Mouse (Mus musculus) WW6 (cell line): ENCODE results near the gene Chsy1.
A peak's percentile ranks its signal among the peaks of the same experiment; 100 is the strongest.
"Not testable (repeated sequence)": the region's sequence is repeated elsewhere in the genome, so short reads cannot be mapped to it uniquely, and the experiment has no call there.

ENCODE experiments used
- DNase-seq: peaks from one replicate; pipeline ENCODE4 v3.0.0-alpha.2; 2013; ENCODE audit warnings: low read depth, low spot score

Chsy1 gene

GRCm38 (mm10) chr7:66176929-66177328 is 67.6 kb downstream of the Chsy1 start:
- DNase-seq = no peak

DNA sequence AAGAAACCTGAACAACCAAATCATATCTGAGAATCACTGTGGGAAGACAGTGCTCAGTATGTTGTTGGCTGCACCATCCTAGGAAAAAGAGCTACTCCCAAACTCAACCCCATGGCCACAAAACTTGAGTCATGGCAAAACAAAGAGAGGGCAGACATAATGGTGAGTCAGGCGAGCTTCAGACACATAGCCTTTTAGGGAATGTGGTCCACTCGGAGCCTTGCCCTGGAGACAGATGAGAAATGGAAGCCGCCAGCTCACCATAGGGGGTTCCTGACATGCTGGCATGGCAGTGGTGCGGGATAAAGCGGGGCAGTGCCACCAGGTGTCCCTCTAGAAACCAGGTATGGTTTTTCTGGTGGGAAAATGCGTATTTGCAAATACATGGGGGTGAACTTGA is 68.8 kb downstream of the Chsy1 start:
- no peak for DNase-seq

DNA sequence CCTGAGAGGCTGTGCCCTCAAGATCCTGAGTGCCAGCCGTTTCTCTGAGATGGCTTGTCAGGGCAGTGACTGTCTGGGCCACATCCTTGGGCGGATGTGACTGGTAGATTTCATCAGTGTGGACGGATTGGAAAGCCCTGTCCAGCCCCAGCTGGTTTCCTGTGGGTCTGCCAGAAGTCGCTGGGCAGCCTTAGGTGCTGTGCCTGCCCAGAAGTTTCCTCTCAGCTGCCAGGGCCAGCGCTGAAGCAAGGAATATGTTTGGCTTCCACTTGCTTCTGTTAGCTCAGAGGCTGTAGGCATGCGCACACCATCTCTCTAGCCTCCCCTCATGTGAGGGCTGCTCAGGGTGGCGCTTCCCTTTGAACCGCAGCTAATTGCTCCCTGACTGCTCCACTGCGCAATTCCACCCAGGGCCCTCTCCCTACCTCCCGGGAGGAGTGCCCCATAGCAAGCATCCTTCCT is 69.8 kb downstream of the Chsy1 start:
- no peak for DNase-seq

DNA sequence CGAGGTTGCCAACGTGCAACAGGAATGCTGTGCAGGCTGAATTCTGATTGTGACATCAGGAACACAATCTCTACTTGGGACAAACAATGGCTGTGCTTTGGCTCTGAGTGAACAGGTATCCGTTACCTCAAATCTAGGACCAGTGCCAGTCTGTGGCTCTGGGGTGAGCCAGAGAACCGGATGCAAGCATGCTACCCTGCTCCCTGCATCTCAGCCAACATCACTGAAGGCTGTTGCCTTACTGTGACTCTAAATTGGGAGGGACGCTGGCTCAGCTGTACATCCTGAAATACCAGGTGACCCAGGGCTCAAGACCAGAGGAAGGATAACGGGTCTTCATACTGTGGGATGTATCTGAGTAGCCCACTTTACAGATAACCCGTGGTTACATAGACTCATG is 70.4 kb downstream of the Chsy1 start:
- DNase-seq = no peak

- no peak for DNase-seq
These were observed 70.9 kb downstream of the Chsy1 start for GRCm38 (mm10) chr7:66180260-66180659.

GRCm38 (mm10) chr7:66180711-66181365 is 71.5 kb downstream of the Chsy1 start:
- DNase-seq = no peak

DNA sequence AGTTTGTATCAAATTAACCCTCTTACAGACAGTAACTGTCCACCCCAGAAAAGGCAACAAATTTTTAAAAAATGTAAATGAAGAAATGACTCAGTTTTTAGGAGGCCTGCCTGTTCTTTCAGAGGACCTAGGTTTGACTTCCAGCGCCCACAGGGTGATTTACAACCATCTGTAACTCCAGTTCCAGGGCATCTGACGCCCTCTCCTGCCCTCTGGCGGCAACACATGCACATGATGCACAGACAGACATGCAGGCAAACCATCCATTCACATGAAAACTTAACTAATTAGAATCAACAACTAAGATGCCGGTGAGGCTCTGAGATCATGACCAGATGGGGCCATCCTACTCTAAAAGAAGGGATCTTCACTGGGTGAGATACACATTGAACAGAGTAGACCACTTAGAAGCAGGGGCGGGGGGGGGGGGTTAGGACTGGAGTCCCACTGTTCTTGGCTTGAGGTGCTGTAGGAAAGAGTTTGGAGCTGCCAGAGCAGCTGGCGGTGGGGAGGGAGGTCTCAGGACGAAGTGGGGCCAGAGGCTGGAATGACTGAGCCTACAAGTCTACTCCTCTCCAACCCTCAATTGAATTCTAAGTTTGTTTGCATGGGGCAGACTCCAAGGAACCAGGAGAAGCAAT is 72.9 kb downstream of the Chsy1 start:
- peak; percentile 18 for DNase-seq

DNA sequence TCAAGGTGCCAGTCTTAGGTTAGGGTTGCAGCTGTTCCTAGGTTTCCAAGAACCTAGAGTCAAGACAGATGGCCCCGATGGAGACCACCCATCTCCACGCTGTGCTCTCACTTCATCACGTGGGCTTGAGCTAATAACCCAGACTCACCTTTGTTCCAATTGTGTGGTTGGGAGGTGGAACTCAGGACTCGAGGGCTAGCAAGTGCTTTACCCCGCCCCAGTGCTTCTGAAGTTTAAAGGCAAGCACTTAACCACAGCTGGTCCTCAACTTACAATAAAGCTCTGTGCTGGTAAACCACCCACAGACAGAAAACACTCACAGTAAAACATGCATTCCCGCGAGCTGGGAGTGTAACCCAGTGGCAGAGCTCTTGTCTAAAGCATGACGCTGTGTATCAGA is 74.1 kb downstream of the Chsy1 start:
- DNase-seq = no peak

GRCm38 (mm10) chr7:66184026-66184425 is 74.7 kb downstream of the Chsy1 start:
- DNase-seq = no peak

GRCm38 (mm10) chr7:66185370-66185769 is 76.1 kb downstream of the Chsy1 start:
- no peak for DNase-seq

- no peak for DNase-seq
These were observed 78.4 kb downstream of the Chsy1 start for GRCm38 (mm10) chr7:66187581-66188231.

DNA sequence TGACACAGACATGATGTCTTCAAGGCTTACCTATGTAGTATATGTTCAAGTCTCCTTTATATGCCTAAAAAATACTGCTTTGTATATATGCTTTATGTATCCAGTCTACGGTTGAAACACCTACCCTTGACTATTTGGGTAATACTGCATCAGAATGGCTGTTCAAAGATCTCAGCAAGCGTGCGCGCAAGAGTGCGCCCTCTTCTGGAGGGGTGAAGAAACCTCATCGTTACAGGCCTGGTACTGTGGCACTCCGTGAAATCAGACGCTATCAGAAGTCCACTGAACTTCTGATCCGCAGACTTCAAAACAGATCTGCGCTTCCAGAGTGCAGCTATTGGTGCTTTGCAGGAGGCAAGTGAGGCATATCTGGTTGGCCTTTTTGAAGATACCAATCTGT is 81.1 kb downstream of the Chsy1 start:
- DNase-seq = not testable (repeated sequence)

DNA sequence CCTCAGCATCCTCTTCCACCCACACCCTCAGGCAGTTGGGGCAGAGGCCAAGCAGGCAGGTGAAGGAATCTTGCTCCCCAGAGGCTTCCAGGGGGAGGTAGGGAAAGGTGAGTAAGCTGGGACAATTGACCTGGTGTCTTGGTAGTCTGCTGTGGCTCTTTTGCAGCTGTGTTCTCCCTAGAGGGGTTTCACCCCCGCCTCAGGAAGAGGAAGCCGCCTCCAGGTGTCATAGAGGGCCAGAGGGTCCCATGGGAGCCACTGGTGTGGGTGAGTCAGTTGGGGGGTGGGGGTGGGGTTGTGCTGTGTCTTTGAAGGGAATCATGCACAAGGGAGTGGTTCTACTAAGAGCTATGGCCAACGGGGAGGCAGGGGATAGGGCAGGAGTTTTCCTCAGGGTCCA is 85.2 kb downstream of the Chsy1 start:
- DNase-seq = no peak

- DNase-seq = no peak
These were observed 86.6 kb downstream of the Chsy1 start for GRCm38 (mm10) chr7:66195881-66196280.

DNA sequence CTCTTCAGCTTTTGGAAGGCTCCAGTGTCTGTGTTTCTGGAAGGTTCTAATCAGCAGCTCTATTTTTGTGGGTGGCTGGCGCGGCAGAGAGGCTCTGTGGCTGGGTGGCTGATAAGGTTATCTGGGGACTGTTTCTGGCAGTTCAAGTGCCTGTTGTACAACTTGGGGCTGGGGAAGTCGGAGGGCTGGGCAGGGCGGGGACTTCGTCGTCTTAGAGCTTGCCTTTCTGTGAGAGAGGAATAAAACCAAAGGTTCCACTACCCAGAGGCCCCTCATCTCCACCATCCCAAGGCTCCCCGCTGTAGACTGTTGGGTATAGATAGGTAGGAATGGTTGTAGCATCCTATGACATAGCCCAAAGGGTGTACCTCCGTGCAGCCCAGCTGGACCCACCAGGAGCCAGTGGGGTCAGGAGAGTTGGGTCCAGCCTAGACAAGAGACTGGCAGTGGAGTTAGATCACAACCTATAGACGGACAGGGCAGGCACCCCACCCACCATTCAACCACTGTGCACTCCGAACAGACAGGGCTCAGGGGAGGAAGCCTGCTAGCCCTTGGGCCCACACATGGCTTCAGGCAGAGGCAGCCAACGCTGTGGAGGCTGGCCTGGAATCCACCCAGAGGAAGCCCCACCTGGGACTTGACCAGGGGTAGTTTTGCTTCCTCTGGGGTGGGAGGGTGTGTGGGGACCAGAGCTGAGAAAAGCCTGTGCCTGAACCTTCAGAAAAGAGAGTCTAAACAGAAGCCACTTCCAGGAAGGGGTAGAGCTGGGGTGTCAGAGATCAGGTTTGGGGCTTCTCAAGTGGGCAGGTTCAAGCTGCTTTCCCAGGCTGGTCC is 87.5 kb downstream of the Chsy1 start:
- DNase-seq = no peak

- no peak for DNase-seq
These were observed 89.1 kb downstream of the Chsy1 start for GRCm38 (mm10) chr7:66198416-66198815.

- DNase-seq = no peak
These were observed 90.1 kb downstream of the Chsy1 start for GRCm38 (mm10) chr7:66199391-66199831.

DNA sequence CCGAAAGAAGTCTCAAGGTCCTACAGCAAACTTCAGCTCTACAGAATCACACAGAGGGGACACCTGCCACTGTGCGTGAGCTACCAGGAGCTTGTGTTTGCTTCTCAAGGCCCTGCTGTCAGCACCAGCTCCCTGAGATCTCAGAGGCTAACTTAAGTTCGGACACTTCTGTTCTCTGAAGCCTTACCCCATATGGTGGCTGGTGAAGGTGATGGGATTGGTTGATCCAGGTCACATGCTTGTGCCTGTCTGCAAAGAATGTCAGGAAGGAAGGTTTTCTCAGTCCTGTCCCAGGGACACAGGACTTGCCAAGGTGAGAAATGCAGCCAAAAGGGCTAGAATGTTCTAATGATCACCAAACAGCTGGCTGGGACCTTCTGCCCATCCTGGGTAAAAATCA is 91.1 kb downstream of the Chsy1 start:
- no peak for DNase-seq

- DNase-seq = no peak
These were observed 91.6 kb downstream of the Chsy1 start for GRCm38 (mm10) chr7:66200791-66201450.

DNA sequence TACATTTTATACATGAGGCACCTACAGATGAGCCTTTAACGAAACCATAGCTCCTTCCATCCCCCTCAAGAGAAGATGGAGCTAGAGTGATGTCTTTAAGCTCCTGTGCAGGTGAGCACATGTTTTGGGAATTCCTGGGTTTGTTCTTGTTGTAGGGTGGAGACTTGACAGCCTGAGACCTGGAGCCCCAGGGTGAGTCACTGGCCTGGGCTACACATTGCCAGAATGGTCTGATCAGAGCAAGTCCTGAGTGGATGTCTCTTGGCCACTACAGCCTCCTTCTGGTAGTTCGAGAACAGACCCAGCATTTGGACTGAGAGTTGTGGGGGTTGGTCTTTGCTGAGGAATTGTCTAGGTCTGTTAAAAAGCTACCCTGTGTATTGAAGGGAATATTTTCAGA is 92.3 kb downstream of the Chsy1 start:
- no peak for DNase-seq

DNA sequence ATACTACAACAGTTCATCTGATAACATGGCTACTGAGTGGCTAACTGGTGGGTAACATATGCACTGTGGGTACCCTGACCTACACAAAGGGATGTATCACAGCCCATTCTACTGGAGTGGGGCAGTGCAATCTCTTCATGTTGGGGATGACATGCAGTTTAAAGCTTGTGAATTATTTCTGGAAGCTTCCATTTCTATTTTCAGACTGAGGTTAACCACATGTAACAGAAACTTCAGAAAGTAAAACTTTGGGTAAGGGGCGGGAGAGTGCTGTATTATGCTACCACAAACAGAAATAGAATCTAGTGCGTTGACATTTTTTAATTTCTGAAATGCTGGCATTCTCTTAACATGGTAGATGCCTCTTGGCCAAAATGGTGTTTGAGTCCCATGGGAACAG is 100.6 kb downstream of the Chsy1 start:
- DNase-seq = no peak
